Comparison of ENCODE assay signal across 8 mouse cellular contexts in genomic region chr10:74203650-74204049, GRCm38 (mm10).
A peak's percentile ranks its signal among the peaks of the same experiment; 100 is the strongest.
DNase-seq lines count a peak whose midpoint lies in the region; ATAC-seq lines count a peak whose summit lies in the region.

No protein-coding gene starts in this region.

- H3K27ac ChIP-seq in forebrain, embryonic 11.5 days (ENCODE audit: low read depth, low read length), result no peak overlapping the region
- H3K27ac ChIP-seq in forebrain, embryonic 10.5 days, result no peak overlapping the region
- H3K27ac ChIP-seq in midbrain, embryonic 13.5 days, result no peak overlapping the region
- H3K27ac ChIP-seq in midbrain, embryonic 10.5 days (replicated peaks), result no peak overlapping the region
- no peak overlapping the region for H3K27ac ChIP-seq in forebrain, embryonic 12.5 days

- no peak overlapping the region for H3K4me2 ChIP-seq in forebrain, embryonic 11.5 days (ENCODE audit: low read depth, low read length, severe bottlenecking)
- no peak overlapping the region for H3K4me2 ChIP-seq in midbrain, embryonic 13.5 days (replicated peaks)
- H3K4me2 ChIP-seq in forebrain, embryonic 12.5 days, result no peak overlapping the region

- no peaks in the 10 kb centered on the region for H3K27me3 ChIP-seq in forebrain, embryonic 11.5 days (ENCODE audit: control insufficient read depth, insufficient read depth, low read length)
- no peaks in the 10 kb centered on the region for H3K27me3 ChIP-seq in forebrain, embryonic 10.5 days (ENCODE audit: poor library complexity, severe bottlenecking)
- H3K27me3 ChIP-seq in midbrain, embryonic 13.5 days, result no peaks in the 10 kb centered on the region
- no peaks in the 10 kb centered on the region for H3K27me3 ChIP-seq in midbrain, embryonic 10.5 days (ENCODE audit: low read depth, poor library complexity, severe bottlenecking)
- H3K27me3 ChIP-seq in forebrain, embryonic 12.5 days, result no peaks in the 10 kb centered on the region

- H3K9ac ChIP-seq in forebrain, embryonic 11.5 days (ENCODE audit: low read length), result no peak overlapping the region
- no peak overlapping the region for H3K9ac ChIP-seq in midbrain, embryonic 13.5 days (replicated peaks)
- H3K9ac ChIP-seq in forebrain, embryonic 12.5 days, result no peak overlapping the region

- no peak for DNase-seq in forebrain, embryonic 11.5 days (ENCODE audit: low spot score)
- no peak for DNase-seq in forebrain, embryonic 10.5 days (ENCODE audit: extremely low spot score, low spot score)
- DNase-seq in midbrain, embryonic 10.5 days (ENCODE audit: low spot score), result no peak
- DNase-seq in lung, postnatal 36 days, result peak; percentile 2
- DNase-seq in T-cell, adult 2 months (ENCODE audit: low spot score), result no peak
- DNase-seq in spleen, postnatal 10 days (ENCODE audit: low spot score in 2 of 2), result no peak

- no peaks in the 10 kb centered on the region for H3K9me3 ChIP-seq in forebrain, embryonic 11.5 days (ENCODE audit: control insufficient read depth, low read length)
- H3K9me3 ChIP-seq in forebrain, embryonic 10.5 days, result no peaks in the 10 kb centered on the region
- no peaks in the 10 kb centered on the region for H3K9me3 ChIP-seq in midbrain, embryonic 13.5 days
- no peaks in the 10 kb centered on the region for H3K9me3 ChIP-seq in midbrain, embryonic 10.5 days (replicated peaks)
- no peaks in the 10 kb centered on the region for H3K9me3 ChIP-seq in forebrain, embryonic 12.5 days

- H3K36me3 ChIP-seq in forebrain, embryonic 11.5 days (ENCODE audit: control insufficient read depth, insufficient read depth, low read length), result no peaks in the 10 kb centered on the region
- H3K36me3 ChIP-seq in forebrain, embryonic 10.5 days (replicated peaks), result no peaks in the 10 kb centered on the region
- H3K36me3 ChIP-seq in midbrain, embryonic 13.5 days, result no peaks in the 10 kb centered on the region
- no peaks in the 10 kb centered on the region for H3K36me3 ChIP-seq in midbrain, embryonic 10.5 days
- no peaks in the 10 kb centered on the region for H3K36me3 ChIP-seq in forebrain, embryonic 12.5 days (replicated peaks)

- H3K4me1 ChIP-seq in forebrain, embryonic 11.5 days (replicated peaks; ENCODE audit: control insufficient read depth, insufficient read depth, low read length), result no peaks in the 10 kb centered on the region
- H3K4me1 ChIP-seq in forebrain, embryonic 10.5 days, result no peaks in the 10 kb centered on the region
- H3K4me1 ChIP-seq in midbrain, embryonic 13.5 days (replicated peaks), result no peaks in the 10 kb centered on the region
- H3K4me1 ChIP-seq in midbrain, embryonic 10.5 days, result no peaks in the 10 kb centered on the region
- no peaks in the 10 kb centered on the region for H3K4me1 ChIP-seq in forebrain, embryonic 12.5 days

- H3K4me3 ChIP-seq in forebrain, embryonic 11.5 days (ENCODE audit: low read depth, low read length), result no peak overlapping the region
- H3K4me3 ChIP-seq in forebrain, embryonic 10.5 days, result no peak overlapping the region
- H3K4me3 ChIP-seq in midbrain, embryonic 13.5 days (replicated peaks), result no peak overlapping the region
- H3K4me3 ChIP-seq in midbrain, embryonic 10.5 days, result no peak overlapping the region
- no peak overlapping the region for H3K4me3 ChIP-seq in forebrain, embryonic 12.5 days (replicated peaks)

- ATAC-seq in forebrain, embryonic 11.5 days (replicated peaks; ENCODE audit: low FRiP score), result peak; percentile 44
- peak; percentile 34; the same call in 1 of the 2 replicates for ATAC-seq in midbrain, embryonic 13.5 days
- ATAC-seq in forebrain, embryonic 12.5 days (ENCODE audit: low FRiP score), result peak; percentile 53; the same call in 1 of the 2 replicates
